Mouse (Mus musculus) frontal cortex, postnatal 10 days (tissue): Measurements from ENCODE around the gene Nav2.

Experiments
- DNase-seq, 2 experiments: peaks; one replicate each; pipeline ENCODE4 v3.0.0; 2022; ENCODE audit warnings: low spot score in 2 of 2, mixed read lengths in 1 of 2

The Nav2 gene

DNA sequence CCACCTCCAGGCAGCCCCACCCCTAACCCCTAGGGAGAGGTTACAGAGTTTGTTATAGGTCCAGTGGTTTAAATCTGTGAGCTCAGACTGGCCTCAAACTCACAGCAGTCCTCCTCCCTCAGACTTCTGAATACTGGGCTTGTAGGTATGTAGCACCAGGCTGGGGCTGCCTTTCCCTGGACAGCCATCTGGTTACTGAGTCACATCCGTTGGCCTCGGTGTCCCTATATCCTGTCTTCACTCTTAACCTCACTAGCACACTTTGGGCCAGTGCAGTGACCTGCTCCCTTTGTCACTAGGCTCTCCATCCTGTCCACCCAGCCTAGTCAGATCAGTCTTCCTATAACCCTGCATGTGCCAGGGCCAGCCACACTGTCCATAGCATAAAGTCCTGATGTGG is 19.8 kb upstream of the Nav2 start:
- DNase-seq, result no peak

DNA sequence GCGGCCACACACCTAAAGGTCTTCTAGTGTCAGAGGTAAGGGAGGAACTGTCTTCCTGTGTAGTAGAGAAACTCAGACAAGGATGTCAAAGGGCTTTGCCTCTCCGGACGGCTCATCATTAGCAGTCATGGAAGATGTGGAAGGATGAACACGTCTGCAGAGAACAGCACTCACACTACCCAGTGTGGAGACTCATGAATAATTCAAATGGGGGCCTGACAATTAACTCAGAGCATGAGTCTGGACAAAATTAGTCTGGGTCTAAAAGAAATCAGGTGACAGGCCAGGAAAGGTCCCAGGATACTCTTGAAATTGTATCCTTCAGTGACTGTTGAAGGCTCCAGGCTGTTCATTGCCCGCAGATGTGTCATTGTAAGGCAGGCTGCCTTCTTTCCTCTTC is 17.5 kb upstream of the Nav2 start:
- no peak for DNase-seq

DNA sequence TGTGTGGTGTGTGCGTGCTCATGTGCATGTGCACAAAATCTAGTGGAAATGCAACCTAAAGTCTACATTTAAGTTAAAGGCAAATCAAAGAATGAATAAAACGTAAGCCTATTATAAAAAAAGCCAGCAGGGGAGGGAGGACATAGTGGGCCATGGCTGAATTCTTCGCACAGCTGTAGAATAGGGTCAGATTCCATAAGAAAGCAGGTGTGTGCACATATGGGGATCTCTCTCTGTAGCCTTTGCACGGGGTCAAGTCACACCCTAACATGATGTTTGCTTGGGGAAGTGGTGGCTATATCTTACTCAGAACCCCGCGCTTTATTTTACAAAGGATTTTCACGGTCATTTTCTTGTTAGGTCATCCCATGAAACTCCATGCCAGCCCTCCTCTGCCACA is 15.4 kb upstream of the Nav2 start:
- no peak for DNase-seq

DNA sequence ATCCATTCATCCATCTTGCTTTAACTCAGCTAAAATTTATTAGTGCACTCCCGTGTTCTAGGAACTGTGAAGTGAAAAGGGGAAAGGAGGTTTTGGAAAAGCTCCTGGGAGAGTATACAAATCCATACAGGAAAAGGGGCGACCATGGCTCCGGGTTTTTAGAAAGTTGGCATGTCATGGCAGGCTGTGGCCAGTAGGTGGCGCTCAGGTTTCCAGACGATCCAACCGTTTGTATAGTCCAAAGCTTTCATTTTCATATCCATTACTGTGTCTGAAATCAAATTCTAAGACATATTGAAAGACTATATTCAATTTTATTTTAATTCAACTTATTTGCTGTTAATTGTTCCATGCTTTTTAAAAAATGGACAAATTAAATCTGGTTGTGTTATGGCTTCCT is 14.4 kb upstream of the Nav2 start:
- DNase-seq, result peak in 1 of 2 experiments; percentile 70

DNA sequence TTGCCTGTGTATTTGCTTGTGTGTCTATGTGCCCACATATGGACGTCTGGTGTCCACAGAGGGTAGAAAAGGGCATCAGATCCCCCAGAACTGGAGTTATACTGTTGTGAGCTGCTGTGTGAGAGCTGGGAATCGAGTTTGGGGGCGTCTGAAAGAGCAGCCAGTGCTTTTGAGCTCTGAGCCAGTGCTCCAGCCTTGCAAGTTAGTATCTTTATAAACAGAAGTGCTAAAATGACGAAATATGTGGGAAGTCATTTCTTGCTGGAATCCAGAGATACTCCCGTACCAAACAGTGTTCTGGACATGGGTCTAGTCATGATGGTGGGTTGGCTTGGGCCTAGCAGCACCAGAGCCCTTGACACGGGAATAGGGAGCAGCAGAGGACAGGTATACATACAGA is 13.8 kb upstream of the Nav2 start:
- DNase-seq, result no peak

DNA sequence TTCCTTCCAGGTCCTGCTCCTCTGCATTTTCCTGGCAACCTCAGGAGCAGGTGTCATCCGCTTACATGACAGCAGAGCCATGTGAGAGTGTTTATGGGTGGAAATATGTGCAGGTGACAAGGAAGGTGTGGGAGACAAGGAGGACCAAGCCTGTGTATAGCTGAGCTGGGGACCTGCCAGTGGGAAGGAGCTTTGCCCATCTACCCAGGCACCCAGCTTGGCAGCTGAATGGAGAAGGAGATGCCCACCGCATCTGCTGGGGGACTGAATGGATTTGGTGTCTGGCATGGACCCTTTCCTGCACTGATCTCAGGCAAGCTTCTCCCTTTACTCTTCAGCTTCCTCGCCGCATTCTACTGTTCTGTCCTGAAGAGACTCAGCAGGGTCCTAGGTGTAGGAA is 13.0 kb upstream of the Nav2 start:
- DNase-seq, result no peak

DNA sequence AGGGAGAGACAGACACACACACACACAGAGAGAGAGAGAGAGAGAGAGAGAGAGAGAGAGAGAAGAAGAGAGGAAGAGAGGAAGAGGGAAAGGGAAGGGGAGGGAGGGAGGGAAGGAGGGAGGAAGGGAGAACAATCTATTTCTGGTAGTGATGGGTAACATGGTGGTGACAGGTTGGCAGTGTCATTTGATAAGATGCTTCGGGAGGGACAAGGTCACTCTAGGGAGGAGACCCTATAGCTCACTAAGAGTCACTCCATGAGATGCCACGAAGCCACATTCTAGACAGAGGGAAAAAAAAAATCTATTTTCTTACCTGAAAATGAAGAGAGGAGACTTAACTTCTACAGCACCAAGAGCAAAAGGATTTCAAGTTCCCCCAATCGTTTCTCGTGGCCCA is 12.5 kb upstream of the Nav2 start:
- DNase-seq, result no peak

DNA sequence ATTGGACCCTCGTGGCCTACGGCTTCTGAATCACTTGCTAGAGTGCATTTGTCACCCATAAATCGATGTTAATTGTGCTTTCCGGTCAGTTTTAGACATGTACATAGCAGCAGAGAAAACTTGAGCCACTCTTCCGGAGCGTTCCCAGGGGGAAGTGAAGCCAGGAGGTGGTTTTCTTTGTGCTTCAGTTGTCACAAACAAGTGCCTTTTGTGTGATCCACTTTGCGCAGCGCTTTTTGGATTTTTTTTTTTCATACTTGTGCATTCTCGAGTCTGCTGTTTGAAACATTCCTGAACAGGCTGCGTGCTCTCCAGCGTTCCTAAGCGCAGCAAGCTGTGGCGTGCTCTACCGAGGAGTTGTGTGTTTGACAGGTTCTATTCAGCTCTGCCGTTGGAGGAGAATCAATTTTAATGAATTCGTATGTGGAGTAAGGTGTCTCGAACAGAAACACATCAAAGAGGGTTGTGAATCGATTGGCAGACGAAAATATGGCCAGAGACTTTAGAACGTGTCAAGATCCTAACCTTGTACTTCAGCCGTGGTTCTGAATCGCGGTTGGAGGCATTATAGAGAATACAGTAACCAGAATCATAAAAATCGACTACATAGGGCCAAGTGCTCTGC is 10.9 kb upstream of the Nav2 start:
- no peak for DNase-seq

DNA sequence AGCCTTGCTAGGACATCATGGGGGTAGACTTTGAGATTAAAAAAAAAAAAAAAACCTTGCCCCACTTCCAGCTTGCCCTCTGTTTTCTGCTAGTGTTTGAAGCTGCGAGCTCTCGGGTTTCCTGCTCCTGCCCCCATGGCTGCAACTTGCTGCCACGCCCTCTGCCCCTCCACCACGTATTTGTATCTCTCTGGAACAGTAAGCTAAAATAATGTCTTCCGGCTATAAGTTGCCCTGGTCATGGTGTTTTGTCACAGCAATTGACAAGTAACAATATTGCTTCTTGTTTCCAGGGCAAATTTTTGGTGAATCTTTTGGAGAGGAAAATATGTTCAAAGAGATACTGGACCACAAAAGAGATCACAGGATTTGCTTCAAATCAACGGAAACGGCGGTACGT is 10.1 kb upstream of the Nav2 start:
- no peak for DNase-seq

DNA sequence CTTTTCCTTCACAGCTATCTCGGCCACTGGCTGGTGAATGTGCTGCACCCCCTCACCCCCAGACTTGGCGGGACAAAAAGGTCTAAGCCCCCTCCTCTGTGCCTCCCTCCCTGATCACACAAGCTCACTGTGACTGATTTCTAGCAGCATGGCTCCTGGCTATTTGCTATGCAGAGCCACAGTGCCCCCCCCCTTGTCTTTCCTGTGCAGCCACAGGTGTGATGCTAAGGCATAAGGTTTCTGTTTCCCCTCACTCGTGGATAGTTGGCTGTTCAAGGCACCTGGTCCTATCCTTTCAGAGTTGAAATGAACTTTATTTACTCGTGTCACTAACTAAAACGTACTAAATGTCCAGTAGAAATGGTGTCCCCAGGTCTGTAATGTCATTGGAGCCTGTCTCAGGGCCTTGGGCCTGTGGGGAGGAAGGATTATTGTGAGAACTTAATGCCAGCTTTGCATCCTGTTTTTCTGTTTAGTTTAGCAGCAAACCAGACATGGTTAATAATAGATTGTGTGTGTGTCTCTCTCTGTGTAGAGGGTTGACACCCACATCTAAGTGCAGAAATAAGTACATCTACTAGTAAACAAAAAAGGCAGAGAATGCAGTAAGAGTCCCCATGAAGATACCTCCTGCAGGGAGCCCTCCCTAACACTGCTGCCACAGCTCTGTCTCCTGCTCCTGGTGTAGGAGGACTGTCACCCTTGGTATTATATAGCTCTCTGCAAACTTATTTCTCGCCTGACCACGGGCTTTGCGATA is 7.9 kb upstream of the Nav2 start:
- no peak for DNase-seq

DNA sequence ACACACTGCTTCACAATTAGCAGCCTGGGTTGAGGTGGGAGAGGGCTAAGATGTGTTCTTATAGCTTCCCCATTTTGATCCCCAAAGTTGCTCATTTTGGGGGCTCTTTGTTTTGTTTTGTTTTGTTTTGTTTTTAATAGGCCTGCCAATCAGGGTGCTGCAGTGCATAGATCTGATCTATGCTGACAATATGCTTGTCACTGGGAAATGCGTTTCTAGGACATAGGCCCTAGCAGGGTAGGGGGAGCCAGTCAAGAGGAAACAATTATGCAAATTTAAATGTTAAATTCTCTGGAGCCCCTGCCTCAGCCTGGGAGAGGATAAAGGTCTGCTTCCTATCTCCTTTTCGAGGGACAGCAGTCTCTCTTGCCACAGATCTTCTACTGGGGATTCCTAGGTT is 6.1 kb upstream of the Nav2 start:
- no peak for DNase-seq

DNA sequence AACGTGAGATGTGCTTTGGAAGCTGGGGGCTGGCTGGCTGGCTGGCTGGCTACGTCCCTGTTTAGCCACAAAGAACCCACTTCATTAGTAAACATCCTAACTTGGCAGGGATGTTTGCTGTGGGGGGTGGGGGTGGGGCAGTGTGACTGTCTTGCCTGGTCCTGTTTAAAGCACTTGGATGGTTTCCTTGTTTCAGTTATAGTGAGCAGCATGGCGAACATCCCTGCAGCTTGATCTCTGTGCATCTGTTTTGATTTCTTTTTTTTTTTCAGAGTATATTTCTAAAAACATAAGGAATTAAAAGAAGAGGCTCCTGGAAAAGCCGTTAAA is 791 bp downstream of the Nav2 start:
- DNase-seq, result no peak

DNA sequence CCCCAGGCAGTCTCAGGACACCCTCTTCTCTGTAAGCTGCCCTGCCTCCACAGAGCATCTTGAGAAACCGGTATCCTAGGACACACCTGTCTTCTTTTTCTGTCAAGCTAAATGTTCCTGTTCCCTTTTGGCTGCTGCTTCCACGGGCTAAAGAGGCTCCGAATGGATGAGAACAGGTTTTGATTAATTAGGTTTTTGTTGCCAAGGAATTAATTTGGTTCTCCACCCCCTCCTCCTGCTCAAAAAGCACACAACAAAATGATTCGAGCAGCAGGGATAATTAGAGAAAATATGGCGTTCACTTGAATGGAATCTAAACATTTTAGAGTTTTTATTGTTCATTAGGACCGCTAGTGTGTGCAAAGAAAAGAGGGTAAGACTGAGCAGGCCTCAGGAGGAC is 1.8 kb downstream of the Nav2 start:
- DNase-seq, result no peak

DNA sequence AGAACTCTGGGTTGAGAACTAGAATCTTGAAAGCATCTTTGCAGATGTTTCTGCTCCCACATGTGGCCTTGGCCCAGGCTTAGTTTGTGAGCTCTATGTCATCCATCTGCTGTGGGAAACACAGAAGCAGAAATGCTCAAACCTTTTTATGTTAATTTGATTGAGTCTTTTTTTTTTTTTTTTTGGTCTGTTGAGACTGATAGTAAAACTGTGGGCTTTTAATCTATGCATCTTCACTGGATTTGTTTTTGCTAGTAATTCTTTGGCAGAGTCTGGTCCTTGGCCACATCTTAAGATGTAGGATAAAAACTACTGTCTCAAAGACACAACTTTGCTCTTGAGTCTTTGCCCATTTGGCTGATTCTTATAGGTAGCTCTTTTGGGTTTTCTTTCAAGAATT is 2.6 kb downstream of the Nav2 start:
- DNase-seq, result no peak

DNA sequence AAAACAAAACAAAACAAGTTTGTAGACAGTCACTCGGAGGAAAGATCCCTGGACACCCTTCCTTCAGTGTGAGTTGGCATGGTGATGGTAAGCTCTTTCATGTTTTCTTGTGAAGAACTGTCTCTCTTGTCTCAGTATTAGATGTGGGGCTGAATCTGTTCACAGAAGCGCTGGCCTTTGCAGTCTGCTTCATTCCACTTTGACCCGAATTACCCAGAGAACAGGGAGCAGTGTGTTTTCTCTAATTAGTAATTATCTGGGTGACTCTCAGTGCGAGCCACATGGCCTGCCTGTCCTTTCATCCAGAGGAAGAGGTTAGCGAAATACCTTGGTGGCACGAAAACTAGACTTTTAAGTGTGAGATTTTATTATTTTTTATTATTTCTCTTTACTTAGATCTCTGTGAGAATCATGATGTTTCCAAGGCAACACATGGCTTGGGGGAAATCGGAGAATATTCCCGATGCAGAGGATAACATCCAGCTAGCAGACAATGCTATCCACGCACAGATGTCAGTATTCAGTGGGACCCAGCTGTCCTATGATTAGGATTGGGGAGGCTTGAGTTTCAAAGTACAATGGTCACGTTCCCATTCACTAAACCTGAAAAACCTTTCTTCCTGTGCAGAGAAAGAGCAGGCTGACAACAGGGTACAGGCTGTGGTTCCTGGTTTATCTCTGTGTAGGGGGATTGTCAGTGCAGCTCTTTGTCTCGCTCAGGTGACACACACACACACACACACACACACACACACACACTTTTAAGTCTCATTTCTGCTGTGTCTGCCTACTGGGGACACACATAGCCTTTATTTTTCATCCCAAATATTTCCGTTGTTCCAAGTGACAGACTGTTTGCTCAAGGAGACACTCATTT is 6.4 kb downstream of the Nav2 start:
- DNase-seq, result no peak

DNA sequence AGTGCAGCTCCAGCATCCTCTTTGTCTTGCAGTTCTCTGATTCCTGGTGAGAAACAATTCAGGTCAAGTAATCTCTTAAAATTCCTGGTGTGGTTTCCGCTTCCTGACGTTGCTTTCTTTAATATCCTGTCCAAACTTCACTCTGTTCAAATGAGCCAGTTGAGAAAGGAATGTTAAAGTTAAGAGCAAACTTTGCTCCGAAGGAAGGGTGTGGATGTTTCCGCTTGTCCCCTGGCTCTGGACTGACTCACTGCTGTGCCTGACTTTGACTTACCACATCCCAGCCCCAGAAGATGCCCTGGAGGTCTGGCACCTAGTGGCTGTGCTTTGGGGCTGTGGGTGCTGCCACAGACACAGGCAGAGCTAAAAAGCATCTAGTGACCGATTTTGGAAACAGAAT is 8.9 kb downstream of the Nav2 start:
- DNase-seq, result no peak

DNA sequence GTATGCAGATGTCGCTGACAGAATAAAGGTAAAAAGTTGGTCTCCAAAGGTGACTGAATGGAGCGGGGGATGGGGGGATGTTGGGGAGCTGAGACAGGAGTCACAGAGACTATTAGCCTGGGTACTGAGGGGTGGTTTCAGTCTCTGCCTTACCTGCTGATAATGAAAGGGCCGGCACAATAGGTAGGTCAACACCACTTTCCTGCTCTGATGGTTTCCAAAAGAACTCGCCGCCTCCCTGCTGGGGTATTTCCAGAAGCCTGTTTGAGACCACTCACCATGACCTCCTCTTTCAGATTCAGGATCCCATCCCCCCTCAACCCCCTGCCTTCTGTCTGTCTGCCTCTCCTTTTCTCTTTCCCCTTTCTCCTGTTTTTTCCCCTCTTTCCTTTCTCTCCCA is 9.5 kb downstream of the Nav2 start:
- no peak for DNase-seq

DNA sequence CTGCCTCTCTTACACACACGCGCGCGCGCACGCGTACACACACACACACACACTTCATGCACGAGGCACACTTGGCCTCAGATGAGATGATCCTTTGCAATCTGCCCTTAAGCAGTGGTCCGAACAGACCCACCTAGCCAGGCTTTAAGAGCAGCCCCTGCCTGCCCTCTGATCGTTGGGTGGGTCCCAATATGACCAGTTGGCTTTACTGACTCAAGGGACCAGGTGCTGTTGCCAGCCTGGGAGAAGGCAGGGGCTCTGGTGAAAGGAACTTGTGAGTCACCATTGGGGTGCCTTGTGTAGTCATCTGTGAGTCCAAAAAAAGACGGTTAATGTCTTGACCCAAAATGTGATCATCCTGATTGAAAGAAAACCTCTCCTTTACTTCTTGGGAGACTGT is 9.9 kb downstream of the Nav2 start:
- no peak for DNase-seq

DNA sequence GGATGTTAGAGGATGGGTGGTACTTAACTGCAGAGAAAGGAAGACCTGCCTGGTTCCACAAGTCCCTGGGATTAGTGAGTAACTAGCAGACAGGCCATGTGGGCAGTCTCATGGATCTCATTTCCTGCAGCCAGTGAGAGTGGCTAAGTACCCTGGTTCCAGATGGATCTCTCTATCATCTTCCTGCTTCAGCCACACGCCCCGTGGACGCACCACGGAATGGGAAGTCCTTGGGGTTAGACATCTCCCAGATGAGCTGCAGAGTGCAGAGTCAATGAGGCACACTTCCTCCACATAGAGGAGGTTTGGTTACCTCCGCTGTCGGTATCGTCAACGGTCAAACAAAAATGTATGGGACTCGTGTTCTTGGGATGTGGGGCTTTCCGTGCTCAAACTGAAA is 15.1 kb downstream of the Nav2 start:
- no peak for DNase-seq

DNA sequence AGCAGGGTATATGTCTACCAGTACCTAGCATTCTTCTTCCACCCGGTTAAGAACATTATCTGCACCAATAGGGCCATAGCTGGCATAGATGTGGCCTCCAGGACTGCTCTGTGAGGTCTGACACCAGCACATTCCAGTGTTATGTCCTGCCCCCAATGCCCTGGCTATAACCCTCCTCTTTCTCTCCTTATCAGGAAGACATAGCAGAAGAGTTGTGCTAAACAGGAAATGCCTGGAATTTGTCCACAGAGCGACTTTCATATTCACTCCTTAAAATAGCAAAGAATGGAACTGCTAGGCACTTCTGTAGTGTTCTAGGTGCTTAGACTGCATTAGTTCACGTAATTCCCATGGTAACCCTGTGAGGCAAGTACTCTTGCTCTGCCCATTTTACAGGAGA is 16.7 kb downstream of the Nav2 start:
- no peak for DNase-seq

DNA sequence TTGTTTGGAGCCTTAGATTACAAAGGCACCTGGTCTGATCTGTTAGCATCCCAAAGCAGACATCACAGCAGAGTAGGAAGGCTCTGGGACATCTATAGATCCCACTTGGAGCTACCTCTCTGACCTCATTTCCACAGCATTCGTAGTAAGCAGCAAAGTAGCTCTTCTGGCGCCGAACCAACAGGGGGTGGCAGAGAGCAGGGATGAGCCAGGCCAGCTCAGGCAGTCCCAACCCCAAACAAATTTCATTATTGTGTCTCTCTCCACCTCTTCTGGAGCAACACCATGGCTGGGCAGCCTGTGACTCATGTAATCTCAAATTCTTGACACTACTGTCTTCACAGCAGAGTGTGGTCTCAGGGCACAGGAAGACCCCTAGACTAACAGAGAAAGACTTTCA is 19.8 kb downstream of the Nav2 start:
- DNase-seq, result peak in 1 of 2 experiments; percentile 59

DNA sequence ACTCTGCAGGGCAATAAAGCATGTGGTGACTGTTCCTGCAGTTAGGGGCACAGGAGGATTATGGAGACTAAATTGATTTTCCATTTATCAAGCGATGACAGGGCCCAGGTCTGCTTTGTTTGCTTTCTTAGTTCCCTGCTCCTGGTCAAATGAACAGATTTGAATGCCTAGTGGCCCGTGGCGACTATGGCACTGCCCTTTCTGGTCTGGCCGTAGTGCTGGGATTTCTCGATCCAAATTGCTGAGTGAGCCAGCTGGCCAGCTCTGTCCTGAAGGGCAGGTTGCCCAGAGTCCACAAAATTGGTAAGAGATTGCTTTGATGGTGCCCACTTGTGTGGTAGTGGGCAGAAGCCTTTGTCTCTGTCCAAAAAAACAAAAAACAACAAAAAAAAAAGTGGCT is 21.9 kb downstream of the Nav2 start:
- peak in 1 of 2 experiments; percentile 34 for DNase-seq

DNA sequence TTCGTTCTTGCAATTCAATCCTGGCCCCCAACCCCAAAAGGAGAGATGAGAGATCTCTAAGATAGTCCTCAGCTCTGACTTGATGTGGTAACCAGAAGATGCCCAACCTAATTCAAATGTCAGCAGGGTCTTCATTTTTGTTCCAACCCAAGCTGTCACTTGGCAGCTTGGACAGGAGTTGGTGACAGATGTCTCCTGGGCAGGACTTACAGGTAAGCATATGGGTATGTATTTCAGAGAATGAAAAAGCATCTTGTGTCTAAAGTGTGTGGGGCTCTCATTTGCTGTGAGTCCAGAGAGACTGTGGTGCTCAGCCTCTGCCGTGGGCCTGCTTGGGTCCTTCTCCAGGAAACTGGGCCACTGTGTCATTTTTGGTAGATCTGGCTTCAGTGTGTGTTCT is 23.6 kb downstream of the Nav2 start:
- DNase-seq, result no peak
